Mouse (Mus musculus) spleen, postnatal 36 days (tissue): ENCODE data around the gene Fli1.

Experiments
- DNase-seq, 2 experiments: peaks; one replicate each; pipeline ENCODE4 v3.0.0; 2022; ENCODE audit warnings: low spot score in 2 of 2, mixed read lengths in 1 of 2

Fli1 gene

GRCm38 (mm10) chr9:32542212-32543039 lies at the start of gene Fli1:
Gene Fli1 (minus strand): TSS chr9:32542861.
- peak; percentile 42 to 49 for DNase-seq

- DNase-seq, result peak; percentile 75 to 82
Measured at GRCm38 (mm10) chr9:32591732-32592582, 49.3 kb upstream of the Fli1 start.

- no peak for DNase-seq
Measured at GRCm38 (mm10) chr9:32590571-32590970, 47.9 kb upstream of the Fli1 start.

GRCm38 (mm10) chr9:32589900-32590299 lies 47.2 kb upstream of the Fli1 start:
- peak; percentile 80 to 86 for DNase-seq

- DNase-seq, result no peak
Measured at GRCm38 (mm10) chr9:32585357-32585756, 42.7 kb upstream of the Fli1 start.

- DNase-seq, result no peak
Measured at GRCm38 (mm10) chr9:32583905-32584304, 41.2 kb upstream of the Fli1 start.

GRCm38 (mm10) chr9:32581851-32582573 lies 39.4 kb upstream of the Fli1 start:
- peak; percentile 25 to 35 for DNase-seq

GRCm38 (mm10) chr9:32578411-32578810 lies 35.8 kb upstream of the Fli1 start:
- no peak for DNase-seq

- no peak for DNase-seq
Measured at GRCm38 (mm10) chr9:32573638-32574037, 31.0 kb upstream of the Fli1 start.

GRCm38 (mm10) chr9:32571676-32572075 lies 29.0 kb upstream of the Fli1 start:
- no peak for DNase-seq

- peak; percentile 52 to 56 for DNase-seq
Measured at GRCm38 (mm10) chr9:32570547-32570946, 27.9 kb upstream of the Fli1 start.

GRCm38 (mm10) chr9:32569261-32569660 lies 26.6 kb upstream of the Fli1 start:
- no peak for DNase-seq

- DNase-seq, result no peak
Measured at GRCm38 (mm10) chr9:32567603-32568002, 24.9 kb upstream of the Fli1 start.

- DNase-seq, result no peak
Measured at GRCm38 (mm10) chr9:32565309-32565708, 22.6 kb upstream of the Fli1 start.

- DNase-seq, result no peak
Measured at GRCm38 (mm10) chr9:32562837-32563236, 20.2 kb upstream of the Fli1 start.

- DNase-seq, result peak; percentile 68 to 80
Measured at GRCm38 (mm10) chr9:32562409-32562808, 19.7 kb upstream of the Fli1 start.

GRCm38 (mm10) chr9:32561190-32561890 lies 18.7 kb upstream of the Fli1 start:
- no peak for DNase-seq

- DNase-seq, result no peak
Measured at GRCm38 (mm10) chr9:32559859-32560258, 17.2 kb upstream of the Fli1 start.

- no peak for DNase-seq
Measured at GRCm38 (mm10) chr9:32559454-32559853, 16.8 kb upstream of the Fli1 start.

- no peak for DNase-seq
Measured at GRCm38 (mm10) chr9:32556313-32556712, 13.7 kb upstream of the Fli1 start.

- DNase-seq, result no peak
Measured at GRCm38 (mm10) chr9:32555279-32555678, 12.6 kb upstream of the Fli1 start.
